Mouse (Mus musculus): ENCODE measurements at regions not wholly inside any gene's neighbourhood (a gene's known extent, or its start where the extent isn't known, plus 50 kb on each side); places are given as distances from the start of the nearest gene placed in this dataset.

DNA sequence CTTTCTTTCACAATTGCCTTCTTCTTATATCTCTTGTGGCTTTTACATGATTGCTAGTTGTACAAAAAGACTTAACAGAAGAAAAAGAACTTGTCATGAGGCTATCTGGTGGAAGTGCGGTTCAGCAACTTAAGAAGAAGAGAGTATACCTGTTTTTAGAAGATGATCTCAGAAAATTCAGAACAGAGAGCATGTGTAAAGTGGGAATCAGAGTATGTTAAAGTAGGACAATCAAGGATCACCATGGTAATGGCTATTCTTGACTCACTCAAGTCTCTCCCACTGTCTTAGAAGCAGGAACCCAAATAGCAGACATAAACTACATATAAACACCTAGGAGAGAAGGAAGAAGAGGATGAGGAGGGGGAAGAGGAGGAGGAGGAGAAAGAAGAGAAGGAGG is 857.9 kb upstream of the Nr2f1 start:
- Histone ChIP-seq H3K4me3 (ENCODE audit: low read depth, low read length) (no peak overlapping the region), H3K9ac (ENCODE audit: low read length) (no peak overlapping the region), H3K27ac (ENCODE audit: low read depth, low read length) (no peak overlapping the region), H3K4me1 (ENCODE audit: control insufficient read depth, insufficient read depth, low read length) (no peaks in the 10 kb centered on the region), H3K36me3 (ENCODE audit: control insufficient read depth, insufficient read depth, low read length) (no peaks in the 10 kb centered on the region), H3K27me3 (ENCODE audit: control insufficient read depth, insufficient read depth, low read length) (no peaks in the 10 kb centered on the region), H3K9me3 (ENCODE audit: control insufficient read depth, low read length) (no peaks in the 10 kb centered on the region), H3K4me2 (no peak overlapping the region)
- DNase-seq (ENCODE audit: low spot score, missing footprints) (no peak), ATAC-seq (ENCODE audit: low FRiP score) (no peak)
- WGBS = 96% methylated on average over 1 of the region's 1 CpGs

- H3K27ac ChIP-seq (ENCODE audit: low read depth, low read length) = no peak overlapping the region
- no peaks in the 10 kb centered on the region for H3K36me3 ChIP-seq (ENCODE audit: control insufficient read depth, insufficient read depth, low read length)
- DNase-seq (ENCODE audit: low spot score, missing footprints) (no peak), ATAC-seq (ENCODE audit: low FRiP score) (no peak)
- H3K9me3 ChIP-seq (ENCODE audit: control insufficient read depth, low read length) = no peaks in the 10 kb centered on the region
- 0 out of 2 replicates have a peak, but pooled peaks cover 2% of the 10 kb centered on the region for H3K4me1 ChIP-seq (ENCODE audit: control insufficient read depth, insufficient read depth, low read length)
- H3K9ac ChIP-seq (ENCODE audit: low read length) = no peak overlapping the region
- no peak overlapping the region for H3K4me2 ChIP-seq
- H3K4me3 ChIP-seq (ENCODE audit: low read depth, low read length) = no peak overlapping the region
- H3K27me3 ChIP-seq (ENCODE audit: control insufficient read depth, insufficient read depth, low read length) = no peaks in the 10 kb centered on the region
Observed at GRCm38 (mm10) chr13:79054481-79054880, 854.9 kb upstream of the Nr2f1 start.

- Histone ChIP-seq H3K9me3 (ENCODE audit: control insufficient read depth, low read length) (no peaks in the 10 kb centered on the region), H3K27ac (ENCODE audit: low read depth, low read length) (no peak overlapping the region), H3K36me3 (ENCODE audit: control insufficient read depth, insufficient read depth, low read length) (no peaks in the 10 kb centered on the region), H3K4me1 (ENCODE audit: control insufficient read depth, insufficient read depth, low read length) (0 out of 2 replicates have a peak, but pooled peaks cover 2% of the 10 kb centered on the region), H3K4me3 (ENCODE audit: low read depth, low read length) (no peak overlapping the region), H3K27me3 (ENCODE audit: control insufficient read depth, insufficient read depth, low read length) (no peaks in the 10 kb centered on the region), H3K4me2 (no peak overlapping the region), H3K9ac (ENCODE audit: low read length) (no peak overlapping the region)
- DNase-seq (ENCODE audit: low spot score, missing footprints) (no peak), ATAC-seq (ENCODE audit: low FRiP score) (no peak)
- WGBS = 88% methylated on average over 1 of the region's 1 CpGs
Observed at GRCm38 (mm10) chr13:79053428-79053827, 853.9 kb upstream of the Nr2f1 start.

GRCm38 (mm10) chr13:79047240-79047639 is 847.7 kb upstream of the Nr2f1 start:
- no peak for DNase-seq (ENCODE audit: low spot score, missing footprints)
- H3K27ac ChIP-seq (ENCODE audit: low read depth, low read length) = no peak overlapping the region
- no peak for ATAC-seq (ENCODE audit: low FRiP score)

DNA sequence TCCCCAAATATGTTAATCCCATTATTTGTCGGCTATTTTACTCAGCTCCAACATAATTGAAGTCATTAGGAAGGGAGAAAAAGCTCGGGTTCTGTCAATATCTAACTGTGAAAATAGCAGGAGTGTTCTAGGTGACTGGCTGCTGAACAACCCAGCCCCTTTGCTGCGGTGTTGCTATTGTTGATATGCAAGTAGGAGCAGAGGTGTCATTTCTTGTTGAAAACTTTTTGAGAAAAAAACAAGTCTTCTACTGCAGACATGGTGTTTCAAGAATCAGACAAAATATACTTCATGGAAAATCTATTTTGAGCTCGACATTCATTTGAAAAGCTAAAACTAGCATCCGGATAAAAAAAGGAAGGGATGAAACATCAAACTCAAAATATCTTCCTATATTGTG is 845.1 kb upstream of the Nr2f1 start:
- no peaks in the 10 kb centered on the region for H3K27me3 ChIP-seq (ENCODE audit: control insufficient read depth, insufficient read depth, low read length)
- H3K36me3 ChIP-seq (ENCODE audit: control insufficient read depth, insufficient read depth, low read length) = no peaks in the 10 kb centered on the region
- ATAC-seq (ENCODE audit: low FRiP score) (no peak), DNase-seq (ENCODE audit: low spot score, missing footprints) (peak; percentile 60)
- 49% methylated on average over 5 of the region's 5 CpGs for WGBS
- no peaks in the 10 kb centered on the region for H3K9me3 ChIP-seq (ENCODE audit: control insufficient read depth, low read length)
- H3K27ac ChIP-seq (ENCODE audit: low read depth, low read length) = no peak overlapping the region
- H3K9ac ChIP-seq (ENCODE audit: low read length) = no peak overlapping the region
- H3K4me1 ChIP-seq (ENCODE audit: control insufficient read depth, insufficient read depth, low read length) = no peaks in the 10 kb centered on the region
- no peak overlapping the region for H3K4me2 ChIP-seq
- H3K4me3 ChIP-seq (ENCODE audit: low read depth, low read length) = no peak overlapping the region

More at GRCm38 (mm10) chr13:79047240-79047639, 847.7 kb upstream of the Nr2f1 start:
- 50% methylated on average over 1 of the region's 1 CpGs for WGBS
- Histone ChIP-seq H3K4me3 (ENCODE audit: low read depth, low read length) (no peak overlapping the region), H3K36me3 (ENCODE audit: control insufficient read depth, insufficient read depth, low read length) (no peaks in the 10 kb centered on the region), H3K27me3 (ENCODE audit: control insufficient read depth, insufficient read depth, low read length) (no peaks in the 10 kb centered on the region), H3K4me2 (no peak overlapping the region), H3K4me1 (ENCODE audit: control insufficient read depth, insufficient read depth, low read length) (0 out of 2 replicates have a peak, but pooled peaks cover 2% of the 10 kb centered on the region), H3K9me3 (ENCODE audit: control insufficient read depth, low read length) (no peaks in the 10 kb centered on the region), H3K9ac (ENCODE audit: low read length) (no peak overlapping the region)

GRCm38 (mm10) chr13:79037883-79038282 is 838.3 kb upstream of the Nr2f1 start:
- ATAC-seq (ENCODE audit: low FRiP score) (no peak), DNase-seq (ENCODE audit: low spot score, missing footprints) (no peak)
- H3K4me1 ChIP-seq (ENCODE audit: control insufficient read depth, insufficient read depth, low read length) = no peaks in the 10 kb centered on the region
- no peaks in the 10 kb centered on the region for H3K36me3 ChIP-seq (ENCODE audit: control insufficient read depth, insufficient read depth, low read length)
- no peak overlapping the region for H3K4me3 ChIP-seq (ENCODE audit: low read depth, low read length)
- no peaks in the 10 kb centered on the region for H3K9me3 ChIP-seq (ENCODE audit: control insufficient read depth, low read length)
- no peak overlapping the region for H3K4me2 ChIP-seq
- H3K27me3 ChIP-seq (ENCODE audit: control insufficient read depth, insufficient read depth, low read length) = no peaks in the 10 kb centered on the region
- H3K27ac ChIP-seq (ENCODE audit: low read depth, low read length) = no peak overlapping the region
- H3K9ac ChIP-seq (ENCODE audit: low read length) = no peak overlapping the region

DNA sequence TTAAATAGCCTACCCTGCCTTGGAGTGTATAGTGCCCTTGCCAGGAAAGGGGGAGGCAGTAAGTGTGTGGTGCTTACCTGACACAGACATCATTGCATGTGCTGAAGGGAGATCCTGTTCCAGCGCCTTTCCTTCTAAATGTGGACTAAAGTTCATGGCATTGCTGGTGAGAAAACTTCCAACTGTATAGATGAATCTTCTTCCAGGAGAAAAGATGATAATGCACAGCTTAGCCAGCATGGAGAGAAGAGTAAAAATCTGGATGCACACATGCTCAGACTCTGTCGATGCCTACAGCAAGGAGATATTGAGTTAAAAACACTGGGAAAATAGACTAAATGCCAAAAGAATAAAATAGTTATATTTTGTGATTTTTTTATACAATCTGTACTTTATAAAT is 835.7 kb upstream of the Nr2f1 start:
- WGBS = 70% methylated on average over 2 of the region's 2 CpGs
- no peak overlapping the region for H3K9ac ChIP-seq (ENCODE audit: low read length)
- H3K27me3 ChIP-seq (ENCODE audit: control insufficient read depth, insufficient read depth, low read length) = no peaks in the 10 kb centered on the region
- no peak overlapping the region for H3K4me3 ChIP-seq (ENCODE audit: low read depth, low read length)
- ATAC-seq (ENCODE audit: low FRiP score) (no peak), DNase-seq (ENCODE audit: low spot score, missing footprints) (peak; percentile 61)
- H3K4me2 ChIP-seq = no peak overlapping the region
- H3K36me3 ChIP-seq (ENCODE audit: control insufficient read depth, insufficient read depth, low read length) = no peaks in the 10 kb centered on the region
- H3K4me1 ChIP-seq (ENCODE audit: control insufficient read depth, insufficient read depth, low read length) = no peaks in the 10 kb centered on the region
- no peaks in the 10 kb centered on the region for H3K9me3 ChIP-seq (ENCODE audit: control insufficient read depth, low read length)
- H3K27ac ChIP-seq (ENCODE audit: low read depth, low read length) = no peak overlapping the region

GRCm38 (mm10) chr13:79029974-79030373 is 830.4 kb upstream of the Nr2f1 start:
- Histone ChIP-seq H3K9me3 (ENCODE audit: control insufficient read depth, low read length) (no peaks in the 10 kb centered on the region), H3K9ac (ENCODE audit: low read length) (no peak overlapping the region), H3K27me3 (ENCODE audit: control insufficient read depth, insufficient read depth, low read length) (no peaks in the 10 kb centered on the region), H3K4me3 (ENCODE audit: low read depth, low read length) (no peak overlapping the region), H3K4me2 (no peak overlapping the region), H3K27ac (ENCODE audit: low read depth, low read length) (no peak overlapping the region), H3K4me1 (ENCODE audit: control insufficient read depth, insufficient read depth, low read length) (no peaks in the 10 kb centered on the region), H3K36me3 (ENCODE audit: control insufficient read depth, insufficient read depth, low read length) (no peaks in the 10 kb centered on the region)
- DNase-seq (ENCODE audit: low spot score, missing footprints) = peak; percentile 80
- ATAC-seq (ENCODE audit: low FRiP score) = no peak

DNA sequence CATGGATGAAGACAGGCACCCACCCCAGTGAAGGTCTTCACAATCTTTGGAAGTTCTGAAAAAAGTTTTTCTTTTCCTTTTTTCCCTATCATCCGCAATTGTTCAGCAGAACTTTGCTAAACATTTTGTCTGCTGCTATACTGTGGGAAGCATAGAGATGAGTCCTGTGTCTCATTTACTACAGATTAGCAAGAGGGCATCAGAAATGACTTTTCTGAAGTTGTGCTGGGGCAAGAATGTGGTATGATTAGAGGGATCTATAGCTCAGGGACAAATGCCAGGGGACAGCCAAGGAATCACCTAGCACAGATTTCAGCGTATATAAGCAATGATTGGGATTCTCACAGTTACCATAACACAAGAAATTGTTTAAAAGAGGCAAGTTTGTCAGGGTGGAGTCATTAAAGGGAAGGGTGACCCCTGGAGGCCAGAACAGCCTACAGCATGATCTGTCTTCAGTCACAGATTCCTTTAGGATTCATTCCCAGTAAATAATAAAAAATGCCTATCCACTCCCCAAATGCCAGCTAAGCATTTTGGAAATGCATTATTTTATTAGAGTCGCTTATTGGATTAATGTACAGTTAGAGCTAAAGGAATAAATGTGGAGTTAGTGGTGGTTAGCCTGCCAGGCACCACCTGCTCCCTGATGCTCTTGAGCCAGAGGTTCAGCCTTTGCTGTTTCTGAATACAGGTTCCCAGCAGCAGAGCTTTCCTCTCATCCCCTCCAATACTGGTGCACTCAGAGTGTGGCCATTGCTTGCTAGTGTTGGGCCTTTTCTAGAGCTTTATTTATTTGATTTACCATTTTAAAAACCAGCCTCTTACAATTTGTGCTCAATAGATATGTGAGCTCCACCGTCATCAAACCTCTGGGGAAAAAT is 828.6 kb upstream of the Nr2f1 start:
- Histone ChIP-seq H3K9ac (ENCODE audit: low read length) (no peak overlapping the region), H3K4me2 (no peak overlapping the region), H3K36me3 (ENCODE audit: control insufficient read depth, insufficient read depth, low read length) (no peaks in the 10 kb centered on the region), H3K9me3 (ENCODE audit: control insufficient read depth, low read length) (no peaks in the 10 kb centered on the region), H3K27me3 (ENCODE audit: control insufficient read depth, insufficient read depth, low read length) (no peaks in the 10 kb centered on the region), H3K27ac (ENCODE audit: low read depth, low read length) (no peak overlapping the region), H3K4me3 (ENCODE audit: low read depth, low read length) (no peak overlapping the region), H3K4me1 (ENCODE audit: control insufficient read depth, insufficient read depth, low read length) (no peaks in the 10 kb centered on the region)
- ATAC-seq (ENCODE audit: low FRiP score) = peak; percentile 67
- WGBS = 42% methylated on average over 4 of the region's 4 CpGs
- peak; percentile 89 for DNase-seq (ENCODE audit: low spot score, missing footprints)
